Mouse (Mus musculus) heart, embryonic 14.5 days (tissue): ENCODE data around the gene Nt5dc3. TPM values are rescaled to one million over a fixed set of nuclear protein-coding genes. Genes with fewer than 3 reads are reported as not detected.

Source experiments
- ATAC-seq: fragments of 200-750 bp; cut with Nextera tagmentation; 2 replicates; pipeline ENCODE4 v1.8.0; 2017; ENCODE audit warnings: low read depth, moderate TSS enrichment; ENCODE audit not compliant: insufficient number of reproducible peaks, insufficient read depth, low FRiP score
- H3K27ac ChIP-seq, 2 experiments: fragments of 200-500 bp in 1 of 2; fragments of 300-500 bp in 1 of 2; sonication (generic) in 1 of 2; replicated peaks in 1 of 2; 2 replicates each; pipeline ENCODE4 v1.5.1; 2012 to 2014; ENCODE audit warnings: low read depth in 2 of 2, low read length in 2 of 2, control low read depth in 1 of 2, mild to moderate bottlenecking in 1 of 2, mixed read lengths in 1 of 2; ENCODE audit not compliant: control insufficient read depth in 1 of 2, insufficient read depth in 1 of 2
- H3K27me3 ChIP-seq: fragments of 300-500 bp; sonication (generic); 2 replicates; pipeline ENCODE4 v1.6.1; 2014; ENCODE audit warnings: mild to moderate bottlenecking, low read length, control low read depth; ENCODE audit not compliant: control insufficient read depth, insufficient read depth
- H3K36me3 ChIP-seq: fragments of 300-500 bp; sonication (generic); 2 replicates; pipeline ENCODE4 v1.6.1; 2014; ENCODE audit warnings: mild to moderate bottlenecking, control low read depth, low read length, mixed read lengths; ENCODE audit not compliant: control insufficient read depth, insufficient read depth
- H3K4me1 ChIP-seq, 2 experiments: fragments of 200-500 bp in 1 of 2; fragments of 300-500 bp in 1 of 2; sonication (generic) in 1 of 2; 2 replicates each; pipeline ENCODE4 v1.6.1; 2012 to 2014; ENCODE audit warnings: low read length in 2 of 2, control low read depth in 1 of 2, mixed read lengths in 1 of 2; ENCODE audit not compliant: control insufficient read depth in 2 of 2, insufficient read depth in 2 of 2
- H3K4me2 ChIP-seq: fragments of 300-500 bp; sonication (generic); 2 replicates; pipeline ENCODE4 v1.6.1; 2014; ENCODE audit warnings: mild to moderate bottlenecking, low read length
- H3K4me3 ChIP-seq, 2 experiments: fragments of 200-500 bp in 1 of 2; fragments of 300-500 bp in 1 of 2; sonication (generic) in 1 of 2; 2 replicates each; pipeline ENCODE4 v1.5.1; 2012 to 2014; ENCODE audit warnings: low read length in 2 of 2, mild to moderate bottlenecking in 2 of 2, control low read depth in 1 of 2, low read depth in 1 of 2, moderate library complexity in 1 of 2; ENCODE audit not compliant: control insufficient read depth in 1 of 2, insufficient read depth in 1 of 2
- H3K9ac ChIP-seq: fragments of 300-500 bp; sonication (generic); 2 replicates; pipeline ENCODE4 v1.6.1; 2014; ENCODE audit warnings: mild to moderate bottlenecking, low read length
- H3K9me3 ChIP-seq: fragments of 300-500 bp; sonication (generic); 2 replicates; pipeline ENCODE4 v1.6.1; 2016; ENCODE audit warnings: low read length, control low read depth; ENCODE audit not compliant: control insufficient read depth
- WGBS: fragments of 180-500 bp; shearing (Covaris S2); extraction: QIAGEN DNeasy Blood & Tissue Kit; methylation state at CpG from one replicate; pipeline ENCODE4 v1.1.7; 2014; 5-methylcytosine and 5-hydroxymethylcytosine counted together
- polyA plus RNA-seq: library from polyadenylated mRNA; unstranded; fragments of >200 nt; fragmentation: Nextera tagmentation; extraction: Ambion mirVana; gene quantifications from 2 replicates; pipeline ENCODE4 v1.2.1, GENCODE M21; 2014

Nt5dc3 gene
- polyA plus RNA-seq, 1 experiment from 2014 or later, result 4.1 TPM

DNA sequence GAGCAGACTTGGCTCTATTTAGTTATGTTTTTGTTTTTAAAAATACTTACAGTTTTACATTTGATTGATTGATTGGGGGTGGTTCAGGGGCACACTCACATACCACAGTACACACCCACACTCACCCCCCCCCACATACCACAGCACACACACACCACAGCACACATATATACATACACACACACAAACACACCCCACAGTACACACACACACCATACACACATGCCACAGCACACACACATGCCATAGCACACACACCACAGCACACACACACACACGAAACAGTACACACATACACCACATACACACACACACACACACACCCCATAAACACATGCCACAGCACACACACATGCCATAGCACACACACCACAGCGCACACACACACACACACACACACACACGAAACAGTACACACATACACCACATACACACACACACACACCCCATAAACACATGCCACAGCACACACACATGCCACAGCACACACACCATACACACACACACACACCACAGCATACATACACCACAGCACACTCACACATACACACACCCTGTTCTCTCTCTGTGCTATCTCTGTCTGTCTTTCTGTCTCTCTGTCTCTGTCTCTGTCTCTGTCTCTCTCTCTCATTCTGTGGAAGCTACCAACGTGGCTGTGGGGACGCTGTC is 17.4 kb downstream of the Nt5dc3 start:
- Histone ChIP-seq H3K36me3 (no peaks in the 10 kb centered on the region), H3K4me1 (peaks cover 22 to 42% of the 10 kb centered on the region in 2 experiments), H3K9me3 (no peaks in the 10 kb centered on the region), H3K27me3 (no peaks in the 10 kb centered on the region), H3K27ac (no peak overlapping the region), H3K4me3 (no peak overlapping the region), H3K4me2 (no peak overlapping the region), H3K9ac (no peak overlapping the region)
- ATAC-seq, result no peak
- 90% methylated on average over 5 of the region's 5 CpGs for WGBS

DNA sequence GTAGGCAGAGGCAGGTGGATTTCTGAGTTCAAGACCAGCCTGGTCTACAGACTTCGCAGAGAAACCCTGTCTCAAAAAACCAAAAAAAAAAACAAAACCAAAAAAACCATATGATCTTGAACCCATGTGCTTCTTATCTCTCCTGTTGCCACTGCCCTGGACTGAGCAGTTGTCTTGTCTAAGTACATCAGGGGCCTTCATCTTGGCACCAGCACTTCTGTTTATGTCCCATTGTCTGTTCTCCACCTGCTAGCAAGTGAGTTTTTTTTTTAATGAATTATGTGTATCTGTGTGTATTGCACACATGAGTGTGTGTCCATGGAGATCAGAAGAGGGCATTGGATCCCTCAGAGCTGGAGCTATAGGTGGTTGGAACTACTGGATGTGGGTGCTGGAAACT is 28.6 kb downstream of the Nt5dc3 start:
- Histone ChIP-seq H3K36me3 (peaks cover 19% of the 10 kb centered on the region), H3K27ac (no peak overlapping the region)

GRCm38 (mm10) chr10:86808013-86808758 is 29.4 kb downstream of the Nt5dc3 start:
- Histone ChIP-seq H3K9me3 (no peaks in the 10 kb centered on the region), H3K27ac (no peak overlapping the region; a peak in 1 of 4 replicates), H3K4me1 (peaks cover 2 to 5% of the 10 kb centered on the region in 2 experiments; a peak in 3 of 4 replicates), H3K27me3 (no peaks in the 10 kb centered on the region), H3K4me2 (no peak overlapping the region), H3K36me3 (peaks cover 26% of the 10 kb centered on the region), H3K4me3 (no peak overlapping the region), H3K9ac (no peak overlapping the region)
- WGBS, result 83% methylated on average over 15 of the region's 15 CpGs
- ATAC-seq, result no peak

More for the DNA sequence above, 28.6 kb downstream of the Nt5dc3 start:
- no peak overlapping the region for H3K4me3 ChIP-seq
- ATAC-seq, result no peak
- no peaks in the 10 kb centered on the region for H3K9me3 ChIP-seq
- no peak overlapping the region for H3K4me2 ChIP-seq
- H3K4me1 ChIP-seq, result peaks cover 2 to 5% of the 10 kb centered on the region in 2 experiments; a peak in 3 of 4 replicates
- no peak overlapping the region for H3K9ac ChIP-seq
- 95% methylated on average over 1 of the region's 1 CpGs for WGBS
- H3K27me3 ChIP-seq, result no peaks in the 10 kb centered on the region

DNA sequence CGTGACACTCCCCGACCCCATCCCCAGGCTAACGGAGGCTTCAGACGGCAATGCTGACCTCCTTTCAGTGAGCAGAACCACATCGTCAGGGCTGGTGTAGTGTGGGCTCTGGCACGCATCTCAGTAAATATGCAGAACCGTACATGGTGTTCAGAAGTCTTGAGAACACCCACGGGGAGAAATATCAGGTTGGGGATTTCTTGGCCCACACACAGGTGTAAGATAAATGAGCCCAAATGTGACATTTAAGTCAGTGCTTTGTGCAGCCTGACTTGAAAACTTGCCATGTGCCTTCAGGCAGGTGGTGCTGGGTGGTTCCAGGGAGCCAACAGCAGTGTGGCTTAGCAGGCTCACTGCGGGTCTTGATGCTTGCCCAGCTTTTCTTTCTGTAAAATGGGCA is 31.2 kb downstream of the Nt5dc3 start:
- H3K4me3 ChIP-seq, result no peak overlapping the region
- no peak overlapping the region for H3K9ac ChIP-seq
- peaks cover 17 to 18% of the 10 kb centered on the region in 2 experiments for H3K4me1 ChIP-seq
- no peaks in the 10 kb centered on the region for H3K9me3 ChIP-seq
- H3K27ac ChIP-seq, result no peak overlapping the region
- no peak overlapping the region for H3K4me2 ChIP-seq
- no peak for ATAC-seq
- no peaks in the 10 kb centered on the region for H3K27me3 ChIP-seq
- WGBS, result 90% methylated on average over 9 of the region's 9 CpGs
- peaks cover 26% of the 10 kb centered on the region for H3K36me3 ChIP-seq

DNA sequence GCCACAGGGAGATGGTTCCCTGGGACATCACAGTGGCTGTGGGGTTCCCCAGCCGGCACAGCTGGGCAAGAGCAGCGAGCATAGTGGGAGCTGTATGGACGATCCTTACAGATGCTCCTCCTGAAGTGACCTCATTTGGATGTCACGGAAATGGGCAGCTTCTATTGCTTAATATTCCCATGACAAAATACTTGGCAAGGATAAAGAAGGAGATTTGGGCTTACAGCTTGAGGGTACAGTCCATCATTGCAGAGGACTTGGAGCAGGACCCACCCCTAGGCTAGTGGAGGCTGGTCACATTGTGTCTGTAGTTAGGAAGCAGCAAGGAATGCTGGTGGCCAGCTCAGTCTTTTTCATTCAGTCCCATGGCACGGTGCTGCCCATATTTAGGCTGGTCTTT is 31.8 kb downstream of the Nt5dc3 start:
- H3K4me2 ChIP-seq, result no peak overlapping the region
- ATAC-seq, result no peak
- peaks cover 17 to 21% of the 10 kb centered on the region in 2 experiments for H3K4me1 ChIP-seq
- no peaks in the 10 kb centered on the region for H3K27me3 ChIP-seq
- H3K9ac ChIP-seq, result no peak overlapping the region
- no peak overlapping the region for H3K4me3 ChIP-seq
- peaks cover 29% of the 10 kb centered on the region for H3K36me3 ChIP-seq
- no peaks in the 10 kb centered on the region for H3K9me3 ChIP-seq
- WGBS, result 91% methylated on average over 5 of the region's 5 CpGs
- H3K27ac ChIP-seq, result no peak overlapping the region

DNA sequence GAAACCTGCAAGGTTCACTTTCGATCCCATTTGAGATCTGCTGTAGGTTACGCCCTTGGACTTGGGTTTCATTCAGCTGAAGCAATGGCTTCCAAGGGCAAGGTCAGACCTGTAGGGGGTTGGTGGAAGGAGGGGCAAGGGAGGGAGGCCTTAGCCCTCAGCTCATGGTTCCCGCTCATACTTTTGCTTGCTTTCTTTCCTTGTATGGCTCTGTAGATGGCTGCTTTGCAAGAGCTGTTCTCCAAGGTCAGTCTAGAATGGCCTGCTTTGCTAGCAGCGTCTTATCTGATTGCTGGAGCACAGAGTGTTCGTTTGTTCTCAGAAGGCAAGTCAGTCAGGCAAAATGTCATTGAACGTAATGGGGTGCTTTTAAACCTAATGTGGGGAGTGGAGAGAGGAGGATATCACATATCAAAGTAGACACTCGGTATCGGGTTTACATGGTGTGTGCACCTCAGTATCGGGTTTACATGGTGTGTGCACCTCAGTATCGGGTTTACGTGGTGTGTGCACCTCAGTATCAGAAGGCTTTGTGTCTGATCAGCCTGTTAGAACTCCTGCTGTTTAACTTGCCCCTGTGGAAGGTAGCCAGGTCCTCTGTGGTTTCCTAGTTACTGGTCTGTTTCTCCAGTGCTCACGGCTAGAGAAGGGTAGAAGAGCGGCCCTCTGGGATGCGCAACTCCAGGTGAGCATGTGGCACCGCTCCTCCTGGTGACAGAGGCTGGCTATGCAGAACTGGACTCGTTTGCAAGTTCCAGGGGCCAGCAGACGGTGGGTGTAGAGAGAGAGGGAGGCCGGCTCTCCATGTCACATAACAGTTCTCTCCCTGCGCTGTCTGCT is 35.7 kb downstream of the Nt5dc3 start:
- no peak for ATAC-seq
- Histone ChIP-seq H3K9ac (no peak overlapping the region; the same call in 1 of the 2 replicates), H3K27ac (peak overlapping the region; percentile 62 to 69), H3K4me2 (no peak overlapping the region), H3K27me3 (no peaks in the 10 kb centered on the region), H3K36me3 (peaks cover 25% of the 10 kb centered on the region), H3K4me3 (no peak overlapping the region), H3K4me1 (peaks cover 24 to 33% of the 10 kb centered on the region in 2 experiments), H3K9me3 (no peaks in the 10 kb centered on the region)
- 62% methylated on average over 19 of the region's 19 CpGs for whole genome bisulfite sequencing

DNA sequence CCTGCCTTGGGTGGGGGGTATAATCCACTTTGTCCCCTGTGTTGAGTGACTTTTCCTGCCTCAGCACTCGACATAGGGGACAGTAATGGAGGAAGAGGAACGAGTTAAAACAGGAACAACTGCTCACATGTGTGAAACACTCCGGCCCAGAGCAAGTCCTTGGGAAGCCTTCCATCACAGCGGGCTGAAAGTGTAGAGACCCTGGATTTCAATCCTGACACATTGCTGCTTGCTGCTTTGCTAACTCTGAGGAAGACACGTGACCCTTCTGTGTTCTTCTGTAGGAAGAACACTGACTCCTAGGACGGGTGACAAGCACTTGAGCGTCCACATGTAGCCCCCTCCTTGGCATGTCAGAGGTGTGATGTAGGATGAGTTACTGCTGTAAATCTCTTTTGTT is 36.3 kb downstream of the Nt5dc3 start:
- Histone ChIP-seq H3K9me3 (no peaks in the 10 kb centered on the region), H3K36me3 (peaks cover 27% of the 10 kb centered on the region), H3K9ac (no peak overlapping the region; the same call in 1 of the 2 replicates), H3K4me2 (no peak overlapping the region), H3K4me3 (no peak overlapping the region), H3K27me3 (no peaks in the 10 kb centered on the region), H3K4me1 (peaks cover 30 to 39% of the 10 kb centered on the region in 2 experiments), H3K27ac (peak overlapping the region in 1 of 2 experiments; percentile 62; a peak in 1 of 4 replicates)
- ATAC-seq, result no peak
- WGBS, result 77% methylated on average over 7 of the region's 7 CpGs
